Mouse (Mus musculus) erythroid progenitor cell, adult 5-6 weeks (primary cell): Measurements from ENCODE around the gene Top3b. TPM values are rescaled to one million over a fixed set of nuclear protein-coding genes. Genes with fewer than 3 reads are reported as not detected.
"Not testable (repeated sequence)": the region's sequence is repeated elsewhere in the genome, so short reads cannot be mapped to it uniquely, and the experiment has no call there.

ENCODE experiments used
- ATAC-seq: replicated peaks from 2 replicates; pipeline ENCODE4 v1.8.0; 2016; ENCODE audit warnings: moderate number of reproducible peaks, mild to moderate bottlenecking, moderate TSS enrichment, inconsistent platforms; ENCODE audit not compliant: poor library complexity, low FRiP score, severe bottlenecking
- total RNA-seq, 2 experiments: library from RNA; stranded (forward) in 1 of 2; stranded (reverse) in 1 of 2; fragments of 150-400 nt in 1 of 2; fragments of 186-747, 209-891 nt in 1 of 2; gene quantifications; 2 replicates each; pipeline versions ENCODE4 v1.2.3 to v1.2.4; 2015 to 2017; ENCODE audit warnings: low replicate concordance in 2 of 2

Top3b gene
- total RNA-seq, 2 experiments from 2014 or later = 24.3 to 33.5 TPM

GRCm38 (mm10) chr16:16896015-16896381 is 25.5 kb downstream of the Top3b start:
- ATAC-seq = no peak

GRCm38 (mm10) chr16:16896382-16897055 is 26.0 kb downstream of the Top3b start, which contains the start of gene Ppm1f:
Gene Ppm1f (plus strand): TSS chr16:16896469.
- ATAC-seq = peak; percentile 97

- ATAC-seq = no peak
Measured at GRCm38 (mm10) chr16:16897056-16897584, 26.6 kb downstream of the Top3b start.

- ATAC-seq = no peak
Measured at GRCm38 (mm10) chr16:16902329-16902728, 31.8 kb downstream of the Top3b start.

- ATAC-seq = no peak
Measured at GRCm38 (mm10) chr16:16903188-16903587, 32.7 kb downstream of the Top3b start.

GRCm38 (mm10) chr16:16907799-16908198 is 37.3 kb downstream of the Top3b start:
- ATAC-seq = no peak

- peak; percentile 81 for ATAC-seq
Measured at GRCm38 (mm10) chr16:16911641-16912597, 41.4 kb downstream of the Top3b start.

- no peak for ATAC-seq
Measured at GRCm38 (mm10) chr16:16913440-16913839, 42.9 kb downstream of the Top3b start.

- no peak for ATAC-seq
Measured at GRCm38 (mm10) chr16:16918441-16919117, 48.0 kb downstream of the Top3b start.

- no peak for ATAC-seq
Measured at GRCm38 (mm10) chr16:16921021-16921435, 50.5 kb downstream of the Top3b start.

- ATAC-seq = no peak
Measured at GRCm38 (mm10) chr16:16924481-16924880, 53.9 kb downstream of the Top3b start.

GRCm38 (mm10) chr16:16926536-16926935 is 56.0 kb downstream of the Top3b start:
- ATAC-seq = no peak

- not testable (repeated sequence) for ATAC-seq
Measured at GRCm38 (mm10) chr16:16928908-16929307, 58.4 kb downstream of the Top3b start.

GRCm38 (mm10) chr16:16930326-16930725 is 59.8 kb downstream of the Top3b start:
- no peak for ATAC-seq

GRCm38 (mm10) chr16:16930810-16931296 is 60.3 kb downstream of the Top3b start:
- ATAC-seq = no peak

GRCm38 (mm10) chr16:16939543-16939942 is 69.0 kb downstream of the Top3b start:
- ATAC-seq = no peak

GRCm38 (mm10) chr16:16941078-16941477 is 70.5 kb downstream of the Top3b start:
- ATAC-seq = no peak
